Mouse (Mus musculus): ENCODE results near the gene Dnase1l3.

DNA sequence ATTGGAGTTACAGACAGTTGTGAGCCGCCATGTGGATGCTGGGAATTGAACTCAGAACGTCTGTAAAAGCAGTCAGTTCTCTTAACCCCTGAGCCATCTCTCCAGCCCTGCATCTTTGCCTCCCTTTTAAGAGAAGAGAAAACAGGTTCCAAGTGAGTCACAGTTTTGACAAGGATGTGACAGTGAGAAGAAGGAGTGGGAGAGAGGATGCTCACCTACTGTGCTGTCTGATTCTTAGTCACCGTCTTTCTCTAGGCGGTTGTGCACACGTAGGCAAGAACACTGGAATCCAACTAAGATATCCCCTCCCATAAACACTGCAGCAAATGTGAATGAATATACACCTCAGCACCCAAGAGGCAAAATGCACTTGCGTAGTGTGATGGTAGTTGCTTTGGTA lies 19.2 kb downstream of the Dnase1l3 start:
- TF ChIP-seq POLR2A (IDR thresholded peaks at IDR 0.05; ENCODE audit: insufficient read depth, low read depth, low read length) (no peak), CTCF (IDR thresholded peaks at IDR 0.05) (no peak), EP300 (IDR thresholded peaks at IDR 0.05; ENCODE audit: insufficient read depth, low read depth, low read length) (no peak)
